Mouse (Mus musculus): ENCODE data around the gene Pgd. TPM values are rescaled to one million over a fixed set of nuclear protein-coding genes. Genes with fewer than 3 reads are reported as not detected.
"Not testable (repeated sequence)": the region's sequence is repeated elsewhere in the genome, so short reads cannot be mapped to it uniquely, and the experiment has no call there.

Pgd gene
- total RNA-seq, 1 experiment from 2014 or later, result 171 TPM

DNA sequence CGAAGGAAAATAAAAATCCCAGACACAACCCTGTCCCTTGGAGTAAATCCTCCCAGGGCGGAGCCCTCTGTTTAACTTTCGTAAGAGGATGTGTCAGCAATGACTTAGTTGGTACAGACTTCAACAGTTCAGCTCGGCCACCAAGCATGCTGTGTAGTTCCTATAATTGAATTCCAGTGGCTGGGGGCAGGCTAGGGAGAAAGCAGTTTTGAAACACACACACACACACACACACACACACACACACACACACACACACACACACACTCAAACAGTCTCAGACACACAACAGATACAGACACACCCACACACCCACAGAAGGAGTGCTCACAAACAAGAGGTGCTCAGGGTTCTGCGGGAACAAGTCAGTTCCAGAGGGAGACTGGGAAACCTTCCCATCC is 5.0 kb upstream of the Pgd start:
- peak; percentile 25; the same call in 1 of the 2 replicates for ATAC-seq (ENCODE audit: extremely low read depth, insufficient number of reproducible peaks, low FRiP score, poor library complexity, severe bottlenecking)

DNA sequence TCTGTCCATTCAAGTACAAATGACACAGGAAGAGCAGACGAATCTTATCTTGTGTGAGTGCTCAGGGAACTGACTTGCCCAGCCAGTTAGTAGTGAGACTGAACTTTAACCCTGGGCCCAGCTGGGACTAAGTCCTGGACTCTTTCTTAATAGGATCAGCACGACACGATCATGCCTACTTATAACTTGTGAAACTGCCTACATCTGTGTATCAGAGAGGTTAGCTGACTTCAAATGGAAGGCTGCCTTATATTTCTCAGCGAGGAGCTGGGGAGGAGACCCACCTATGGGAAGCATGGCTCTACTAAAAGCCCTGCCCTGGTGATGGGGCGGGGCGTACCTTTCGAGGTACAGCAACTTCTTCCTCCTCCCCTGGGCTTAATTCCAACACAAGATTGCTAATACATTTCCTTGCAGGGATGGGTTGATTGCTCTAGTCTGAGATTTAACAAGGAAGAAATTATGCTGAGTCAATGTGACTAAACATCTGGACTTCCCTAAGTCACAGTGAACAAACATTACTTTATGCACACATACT is 3.9 kb upstream of the Pgd start:
- ATAC-seq (ENCODE audit: extremely low read depth, insufficient number of reproducible peaks, low FRiP score, poor library complexity, severe bottlenecking), result peak; percentile 16; the same call in 1 of the 2 replicates

DNA sequence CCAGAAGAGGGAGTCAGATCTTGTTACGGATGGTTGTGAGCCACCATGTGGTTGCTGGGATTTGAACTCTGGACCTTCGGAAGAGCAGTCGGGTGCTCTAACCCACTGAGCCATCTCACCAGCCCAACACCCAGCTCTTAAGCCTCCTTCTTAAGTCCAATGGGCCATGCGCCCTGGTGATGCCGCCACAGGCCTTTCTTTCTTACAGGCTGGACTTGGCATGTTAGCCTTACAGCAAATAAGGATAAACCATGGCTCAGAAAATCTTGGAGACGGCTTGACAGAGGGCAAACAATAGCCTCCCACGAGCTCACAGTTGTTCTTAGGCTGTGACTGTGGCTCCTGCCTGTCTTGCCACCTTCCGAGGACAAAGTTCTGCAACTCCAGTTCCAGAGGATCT is 3.4 kb upstream of the Pgd start:
- not testable (repeated sequence) for ATAC-seq (ENCODE audit: extremely low read depth, insufficient number of reproducible peaks, low FRiP score, poor library complexity, severe bottlenecking)

DNA sequence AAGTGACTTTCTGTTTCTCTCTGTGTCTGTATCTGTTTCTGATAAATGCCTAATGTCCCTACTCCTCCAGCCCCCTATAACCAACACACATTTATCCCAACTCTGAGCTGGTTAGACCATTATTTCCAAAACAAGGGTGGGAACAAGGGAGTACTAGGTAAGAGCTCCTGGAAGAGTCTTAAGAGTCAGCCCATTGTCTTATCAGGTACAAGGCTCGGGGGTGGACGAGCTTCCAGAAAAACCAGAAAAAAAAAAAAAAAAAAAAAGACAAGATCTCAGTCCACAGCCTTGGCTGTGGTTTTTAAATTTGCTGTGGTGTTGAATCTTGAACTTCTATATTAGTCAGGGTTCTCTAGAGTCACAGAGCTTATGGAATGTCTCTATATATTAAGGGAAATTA is 1.4 kb upstream of the Pgd start:
- ATAC-seq (ENCODE audit: extremely low read depth, insufficient number of reproducible peaks, low FRiP score, poor library complexity, severe bottlenecking), result no peak

DNA sequence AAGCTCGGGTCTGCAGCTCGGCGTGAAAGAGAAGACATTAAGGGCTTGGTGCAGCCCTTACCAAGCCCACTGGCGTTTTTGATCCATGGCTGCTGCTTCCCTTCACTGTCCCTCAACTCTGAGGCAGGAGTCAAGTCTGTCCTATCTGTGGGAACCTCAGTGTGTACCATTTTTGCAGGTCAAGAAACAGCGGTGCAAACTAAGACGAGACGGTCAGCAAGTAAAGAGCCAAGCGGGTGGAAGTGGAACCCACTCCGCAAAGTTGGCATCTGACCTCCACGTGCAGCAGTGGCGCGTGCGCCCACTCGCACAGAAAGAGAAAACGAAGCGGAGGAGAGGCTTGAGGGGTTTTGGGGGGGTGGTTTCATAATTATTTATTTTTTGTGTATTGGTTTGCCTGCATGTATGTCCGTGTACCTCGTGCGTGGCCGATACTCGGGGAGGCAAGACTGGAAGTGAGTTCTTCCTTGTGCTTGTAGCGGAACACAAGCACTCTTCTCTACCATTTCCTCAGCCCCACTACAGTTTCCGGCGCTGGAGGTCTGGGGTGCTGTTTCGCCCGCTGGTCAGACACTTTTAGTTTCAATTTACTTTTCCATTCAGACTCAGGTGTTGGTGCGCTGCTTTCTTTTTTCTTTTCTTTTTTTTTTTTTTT is 513 bp upstream of the Pgd start:
- ATAC-seq (ENCODE audit: extremely low read depth, insufficient number of reproducible peaks, low FRiP score, poor library complexity, severe bottlenecking), result peak; percentile 0; the same call in 1 of the 2 replicates

DNA sequence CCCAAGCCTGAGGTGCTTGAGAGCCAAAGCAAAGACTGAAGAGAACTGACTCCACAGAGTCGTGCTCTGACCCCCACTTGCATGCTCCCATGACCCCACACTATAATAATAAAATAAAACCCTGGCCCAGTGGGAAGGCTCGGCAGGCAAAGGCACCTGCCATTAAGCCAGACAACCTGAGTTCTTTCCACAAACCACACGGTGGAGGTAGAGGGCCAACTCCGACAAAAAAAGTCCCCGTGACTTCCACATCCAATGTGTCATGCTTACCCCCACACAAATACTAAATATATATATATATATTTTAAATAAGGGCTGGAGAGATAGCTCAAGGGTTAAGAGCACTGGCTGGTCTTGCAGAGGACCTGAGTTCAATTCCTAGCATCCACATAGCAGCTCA is 2.4 kb downstream of the Pgd start:
- ATAC-seq (ENCODE audit: extremely low read depth, insufficient number of reproducible peaks, low FRiP score, poor library complexity, severe bottlenecking), result no peak

DNA sequence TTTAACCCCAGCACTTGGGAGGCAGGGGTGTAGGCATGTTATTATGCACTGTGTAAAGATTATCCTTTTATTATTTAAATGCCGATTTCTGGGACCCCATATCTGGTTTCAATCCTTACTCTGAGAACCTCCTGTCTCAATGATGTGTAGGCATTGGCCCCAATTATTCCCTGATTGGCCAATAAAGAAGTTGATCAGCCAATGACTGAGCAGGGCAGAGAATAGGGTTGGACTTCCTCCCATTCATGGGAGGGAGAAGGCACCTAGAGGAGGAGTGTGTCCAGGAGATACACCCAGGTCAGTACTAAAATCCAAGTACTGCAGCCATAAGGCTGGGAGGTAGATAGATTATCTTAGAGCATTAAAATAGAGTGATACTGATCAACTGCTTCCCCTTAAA is 3.4 kb downstream of the Pgd start:
- ATAC-seq (ENCODE audit: extremely low read depth, insufficient number of reproducible peaks, low FRiP score, poor library complexity, severe bottlenecking), result peak; percentile 13; the same call in 1 of the 2 replicates

DNA sequence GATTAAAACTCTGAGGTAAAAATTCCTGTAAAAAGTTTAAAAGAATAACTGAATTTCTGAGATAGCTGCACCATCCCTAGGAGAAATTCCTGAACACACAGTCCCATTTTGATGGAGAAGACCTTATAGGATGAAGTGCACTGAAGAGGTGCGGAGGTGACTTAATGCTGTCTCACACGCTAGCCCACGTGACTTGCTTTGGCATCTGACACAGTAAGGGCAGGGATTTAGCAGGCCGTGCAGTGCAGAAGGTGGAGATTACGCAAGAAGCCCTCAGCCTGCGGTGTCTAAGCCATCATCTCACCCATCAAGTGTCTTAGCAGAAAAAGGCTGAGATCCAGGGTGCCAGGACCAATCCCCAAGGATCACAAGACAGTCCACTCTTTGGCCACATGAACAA is 5.4 kb downstream of the Pgd start:
- ATAC-seq (ENCODE audit: extremely low read depth, insufficient number of reproducible peaks, low FRiP score, poor library complexity, severe bottlenecking), result peak; percentile 58; the same call in 1 of the 2 replicates

DNA sequence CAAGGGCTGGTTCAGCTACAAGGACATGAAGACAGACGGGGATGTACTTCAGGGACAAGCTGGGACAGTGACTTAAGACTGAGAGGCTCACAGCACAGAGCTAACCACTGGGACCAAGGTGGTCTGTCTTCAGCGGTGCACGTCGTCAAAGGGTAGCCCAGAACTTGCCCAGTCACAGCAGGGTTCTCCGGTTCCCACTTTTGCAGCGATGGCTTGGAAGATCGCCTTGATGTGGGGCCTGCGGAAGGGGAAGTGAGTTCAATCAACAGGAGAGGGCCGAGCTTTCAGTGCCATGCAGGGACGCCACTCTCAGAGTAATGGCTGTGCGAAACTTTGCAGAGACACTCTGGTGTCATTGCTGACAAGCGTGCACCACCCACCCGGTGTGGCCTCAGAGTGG is 6.7 kb downstream of the Pgd start:
- ATAC-seq (ENCODE audit: extremely low read depth, insufficient number of reproducible peaks, low FRiP score, poor library complexity, severe bottlenecking), result no peak

DNA sequence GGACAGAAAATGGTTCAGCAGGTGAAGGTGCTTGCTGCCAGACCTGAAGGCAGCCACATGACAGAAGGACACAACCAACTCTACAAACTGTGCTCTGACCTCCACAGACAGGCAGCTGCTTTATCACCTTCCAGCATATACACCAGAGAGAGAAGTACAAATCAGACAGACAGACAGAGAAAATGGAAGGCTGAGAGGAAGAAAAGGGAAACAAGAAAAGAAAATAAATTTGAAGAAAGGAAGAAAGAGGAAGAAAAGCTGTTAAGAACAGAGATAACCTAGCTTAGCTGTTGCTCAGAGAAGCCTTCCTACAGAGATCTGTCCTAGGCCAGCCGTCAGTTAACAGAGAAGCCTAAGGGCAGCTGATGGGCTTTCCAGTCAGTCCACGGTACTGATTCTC is 7.4 kb downstream of the Pgd start:
- no peak for ATAC-seq (ENCODE audit: extremely low read depth, insufficient number of reproducible peaks, low FRiP score, poor library complexity, severe bottlenecking)

DNA sequence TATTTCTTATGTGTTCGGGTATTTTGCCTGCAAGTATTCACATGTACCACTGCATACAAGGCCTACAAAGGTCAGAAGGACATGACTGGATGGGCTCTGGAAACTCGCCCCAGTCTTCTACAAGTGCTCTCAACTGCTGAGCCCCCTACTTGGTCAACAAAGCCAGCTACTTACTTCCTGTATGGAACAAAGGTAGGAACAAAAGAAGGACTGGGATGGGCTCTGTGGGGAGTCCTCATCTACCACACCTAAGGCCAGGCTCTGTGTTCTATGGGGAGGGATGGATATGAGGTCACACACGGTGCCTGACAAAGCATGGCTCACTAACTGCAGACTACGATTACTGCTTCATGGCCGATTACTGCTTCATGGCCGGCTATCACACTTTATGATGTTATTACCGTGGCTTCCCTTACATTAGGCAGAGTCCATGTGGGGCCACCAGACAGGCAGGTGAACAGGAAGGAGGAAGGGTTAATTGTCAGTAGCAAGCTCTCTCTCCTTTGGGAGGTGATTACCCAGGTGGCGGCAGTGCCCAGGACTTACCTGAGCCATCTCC is 9.1 kb downstream of the Pgd start:
- no peak for ATAC-seq (ENCODE audit: extremely low read depth, insufficient number of reproducible peaks, low FRiP score, poor library complexity, severe bottlenecking)

DNA sequence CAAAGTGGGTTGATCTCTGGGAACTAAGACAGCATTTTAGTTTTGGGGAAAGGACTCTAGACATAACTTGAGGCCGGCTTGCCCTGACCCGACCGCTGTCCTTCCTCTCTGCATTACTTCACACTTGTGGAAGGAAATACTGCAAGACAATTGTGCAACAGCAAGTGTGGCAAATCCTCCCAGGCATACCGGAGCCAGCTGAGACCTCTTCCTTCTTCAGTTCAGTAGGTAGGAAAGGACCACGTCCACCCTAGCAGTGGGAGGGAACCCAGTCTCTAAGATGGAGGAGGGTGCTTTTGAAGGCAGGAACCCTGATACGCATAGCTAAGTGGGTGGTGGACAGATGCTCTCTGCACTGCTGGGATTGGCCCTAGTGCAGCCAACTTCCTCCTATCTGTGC is 10.9 kb downstream of the Pgd start:
- ATAC-seq (ENCODE audit: extremely low read depth, insufficient number of reproducible peaks, low FRiP score, poor library complexity, severe bottlenecking), result peak; percentile 90

DNA sequence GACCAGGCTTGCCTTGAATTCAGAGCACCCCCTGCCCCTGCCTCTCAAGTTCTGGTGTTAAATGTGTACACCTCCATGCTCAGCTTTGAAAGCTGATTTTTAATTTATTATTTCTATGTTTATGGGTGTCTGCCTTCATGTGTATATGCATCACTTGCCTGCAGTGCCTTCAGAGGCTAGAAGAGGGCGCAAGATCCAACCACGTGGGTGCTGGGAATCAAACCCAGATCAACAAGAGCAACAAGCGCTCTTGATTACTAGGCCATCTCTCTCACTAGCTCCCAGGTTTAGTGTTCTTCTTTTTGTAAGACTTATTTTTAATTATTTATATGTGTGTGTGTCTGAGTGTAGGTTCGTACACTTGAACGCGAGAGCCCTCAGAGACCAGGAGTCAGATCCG is 11.7 kb downstream of the Pgd start:
- no peak for ATAC-seq (ENCODE audit: extremely low read depth, insufficient number of reproducible peaks, low FRiP score, poor library complexity, severe bottlenecking)

DNA sequence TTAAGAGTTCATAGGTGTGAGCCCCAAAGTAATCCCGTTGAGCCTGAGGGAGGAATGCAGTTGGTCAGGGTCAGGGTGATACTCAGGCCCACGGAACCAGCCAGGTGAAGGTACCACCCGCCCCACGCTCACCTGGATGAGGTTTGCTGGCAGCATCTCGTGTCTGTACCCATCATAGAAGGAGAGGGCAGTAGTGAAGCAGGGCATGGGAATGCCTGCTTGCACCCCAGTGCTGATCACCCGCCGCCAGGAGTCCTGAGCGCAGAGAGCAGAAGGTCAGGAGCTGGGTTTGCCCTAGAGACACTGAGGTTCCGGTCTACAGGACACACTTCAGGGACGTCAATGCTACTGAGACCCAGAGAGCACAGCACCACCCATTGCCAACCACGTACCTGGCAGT is 15.8 kb downstream of the Pgd start:
- ATAC-seq (ENCODE audit: extremely low read depth, insufficient number of reproducible peaks, low FRiP score, poor library complexity, severe bottlenecking), result no peak

DNA sequence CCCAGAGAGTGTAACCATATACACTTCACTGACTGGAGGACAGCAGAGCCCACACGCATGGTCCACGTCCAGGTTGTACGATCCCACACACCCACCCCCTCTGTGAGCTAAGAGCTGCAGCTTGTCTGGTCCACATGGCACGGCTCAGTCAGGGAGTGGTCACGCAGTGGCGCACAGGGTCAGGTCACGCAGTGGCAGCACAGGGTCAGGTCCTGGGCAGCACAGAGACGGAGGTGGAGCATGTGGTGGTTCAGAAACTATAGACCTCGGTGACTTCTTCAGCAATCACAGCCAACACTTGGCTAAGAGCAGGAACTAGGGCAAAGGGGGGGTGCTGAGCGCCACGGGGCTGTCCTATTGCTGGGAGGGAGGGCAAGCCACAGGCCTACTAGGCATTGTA is 16.3 kb downstream of the Pgd start:
- ATAC-seq (ENCODE audit: extremely low read depth, insufficient number of reproducible peaks, low FRiP score, poor library complexity, severe bottlenecking), result no peak

DNA sequence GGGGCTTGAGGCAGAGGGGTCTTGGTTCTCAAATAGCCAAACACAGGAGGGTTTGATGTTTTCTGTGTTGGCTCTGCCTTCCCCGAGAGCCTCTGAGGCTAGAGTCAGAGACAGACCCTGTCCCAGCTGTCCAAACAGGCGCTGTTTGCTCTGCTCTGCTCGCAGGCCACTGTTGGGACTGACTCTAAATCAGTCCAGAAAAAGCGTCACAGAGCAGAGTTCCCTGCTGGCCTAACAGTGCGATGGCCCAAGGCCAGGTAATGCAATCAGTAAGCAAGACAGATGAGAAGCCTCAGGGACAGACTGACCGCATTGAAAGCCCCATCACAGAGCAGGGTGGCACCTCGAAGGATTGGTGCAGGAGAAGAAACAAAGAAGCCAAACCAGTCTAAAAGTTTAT is 17.0 kb downstream of the Pgd start:
- no peak for ATAC-seq (ENCODE audit: extremely low read depth, insufficient number of reproducible peaks, low FRiP score, poor library complexity, severe bottlenecking)

DNA sequence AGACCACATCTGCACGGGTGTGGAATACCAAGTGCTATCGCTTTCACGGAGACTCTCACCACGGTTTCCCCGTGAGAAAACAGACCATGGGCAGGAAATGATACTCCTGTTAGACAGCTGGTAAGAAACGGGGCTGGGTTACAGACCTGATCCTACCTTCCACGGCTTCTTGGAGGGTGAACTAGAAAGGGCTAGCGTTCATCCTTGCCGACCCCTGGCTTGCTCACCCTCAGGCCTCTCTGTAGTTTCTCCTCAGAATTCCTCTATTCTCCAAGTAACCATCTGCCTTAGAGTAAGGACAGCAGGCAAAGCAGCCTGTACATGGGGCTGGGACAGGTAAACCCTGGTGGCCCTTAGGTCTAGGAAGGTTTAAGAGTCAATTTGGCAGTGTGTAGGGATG is 17.4 kb downstream of the Pgd start:
- no peak for ATAC-seq (ENCODE audit: extremely low read depth, insufficient number of reproducible peaks, low FRiP score, poor library complexity, severe bottlenecking)

DNA sequence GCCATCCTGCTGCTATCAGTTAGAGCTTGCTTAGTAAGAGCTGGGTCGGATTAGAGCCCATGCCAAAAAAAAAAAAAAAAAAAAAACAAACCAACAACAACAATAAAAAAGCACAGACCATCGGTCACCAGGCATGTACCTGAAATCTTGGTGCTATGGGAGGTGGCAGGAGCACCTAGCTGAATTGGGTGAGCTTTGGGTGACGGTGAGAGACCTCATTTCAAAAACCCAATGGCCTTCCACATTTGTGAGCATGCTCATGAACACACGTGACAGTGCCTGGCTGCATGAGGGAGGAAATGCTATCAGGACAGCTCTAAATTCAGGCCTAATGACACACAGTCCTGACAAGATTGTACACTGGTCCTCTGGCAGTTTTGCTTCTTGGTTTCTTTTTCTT is 18.5 kb downstream of the Pgd start:
- no peak for ATAC-seq (ENCODE audit: extremely low read depth, insufficient number of reproducible peaks, low FRiP score, poor library complexity, severe bottlenecking)

DNA sequence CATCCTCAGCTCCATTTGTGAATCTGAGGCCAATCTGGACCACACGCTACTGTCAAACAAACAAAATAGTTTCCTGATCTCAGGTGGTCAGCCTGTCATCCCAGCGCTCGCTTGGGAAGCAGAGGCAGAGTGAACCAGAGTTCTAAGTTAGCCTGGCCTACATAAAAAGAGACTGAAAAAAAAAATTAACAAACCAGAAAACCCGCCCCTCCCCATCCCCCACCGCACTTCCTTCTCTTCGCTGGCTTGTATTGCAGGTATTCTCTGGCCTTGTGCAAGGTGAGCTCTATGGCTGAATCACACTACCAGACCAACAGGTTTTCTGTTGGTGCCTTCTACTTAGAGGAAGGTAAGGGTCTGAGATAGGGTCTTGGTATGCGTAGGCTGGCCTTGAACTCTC is 19.0 kb downstream of the Pgd start:
- ATAC-seq (ENCODE audit: extremely low read depth, insufficient number of reproducible peaks, low FRiP score, poor library complexity, severe bottlenecking), result no peak

DNA sequence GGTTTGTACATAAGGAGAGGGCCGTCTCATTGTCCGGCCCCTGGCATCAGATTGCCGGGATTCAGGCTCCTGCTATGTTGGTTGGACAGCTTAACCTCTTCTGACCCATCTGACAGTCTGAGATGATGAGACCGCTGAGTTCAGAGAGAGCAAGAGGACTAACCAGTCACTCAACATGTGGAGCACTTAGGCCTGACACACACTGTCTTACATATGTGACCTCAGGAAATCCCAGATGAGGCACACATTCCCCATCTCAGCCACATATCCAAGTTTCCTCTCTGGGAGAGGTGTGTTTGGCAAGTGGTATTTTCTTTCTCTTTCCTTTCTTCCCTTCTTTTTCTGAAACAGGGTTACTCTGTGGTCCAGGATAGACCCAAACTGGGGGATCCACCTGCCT is 21.4 kb downstream of the Pgd start:
- no peak for ATAC-seq (ENCODE audit: extremely low read depth, insufficient number of reproducible peaks, low FRiP score, poor library complexity, severe bottlenecking)

DNA sequence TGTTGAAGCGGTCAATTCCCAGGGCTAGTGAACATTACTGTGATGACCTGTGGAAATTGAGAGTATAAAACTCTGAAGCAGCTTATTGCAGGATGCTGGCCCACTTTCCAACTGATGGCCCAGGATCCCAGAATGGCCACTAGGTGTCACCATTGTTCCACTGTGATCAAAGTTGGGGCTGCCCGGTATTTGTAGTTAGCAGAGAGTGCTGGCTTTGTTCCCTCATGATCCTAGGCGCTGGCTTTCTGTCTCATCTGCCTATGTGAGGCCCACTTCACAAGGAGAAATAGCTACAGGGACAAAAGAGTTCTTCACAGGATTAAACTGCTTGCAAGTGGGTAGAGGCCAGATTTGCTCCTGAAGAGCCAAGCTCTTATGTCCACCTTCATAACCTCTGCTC is 22.1 kb downstream of the Pgd start:
- ATAC-seq (ENCODE audit: extremely low read depth, insufficient number of reproducible peaks, low FRiP score, poor library complexity, severe bottlenecking), result peak; percentile 85

Measured in neutrophil, adult 5-6 weeks (primary cell).